Mouse (Mus musculus) limb, embryonic 14.5 days (tissue): ENCODE measurements around the gene Becn1. TPM values are rescaled to one million over a fixed set of nuclear protein-coding genes. Genes with fewer than 3 reads are reported as not detected.
"Not testable (repeated sequence)": the region's sequence is repeated elsewhere in the genome, so short reads cannot be mapped to it uniquely, and the experiment has no call there.

Experiments used
- ATAC-seq: fragments of 200-750 bp; cut with Nextera tagmentation; 2 replicates; pipeline ENCODE4 v1.8.0; 2017; ENCODE audit warnings: low read depth, moderate number of reproducible peaks, moderate TSS enrichment; ENCODE audit not compliant: low FRiP score
- DNase-seq: peaks from one replicate; pipeline ENCODE4 v3.0.0-alpha.2; 2015; ENCODE audit warnings: low spot score
- H3K27ac ChIP-seq: fragments of 300-500 bp; sonication (generic); replicated peaks from 2 replicates; pipeline ENCODE4 v1.5.1; 2014; ENCODE audit warnings: low read depth, mild to moderate bottlenecking, low read length, moderate library complexity, mixed read lengths
- H3K27me3 ChIP-seq: fragments of 300-500 bp; sonication (generic); 2 replicates; pipeline ENCODE4 v1.6.1; 2014; ENCODE audit warnings: low read length, mixed read lengths; ENCODE audit not compliant: control insufficient read depth, insufficient read depth
- H3K36me3 ChIP-seq: fragments of 300-500 bp; sonication (generic); 2 replicates; pipeline ENCODE4 v1.6.1; 2014; ENCODE audit warnings: mild to moderate bottlenecking, low read length, moderate library complexity, mixed read lengths; ENCODE audit not compliant: control insufficient read depth, insufficient read depth
- H3K4me1 ChIP-seq: fragments of 300-500 bp; sonication (generic); 2 replicates; pipeline ENCODE4 v1.6.1; 2014; ENCODE audit warnings: antibody characterized with exemption, low read length, mixed read lengths; ENCODE audit not compliant: control insufficient read depth, insufficient read depth
- H3K4me2 ChIP-seq: fragments of 300-500 bp; sonication (generic); replicated peaks from 2 replicates; pipeline ENCODE4 v1.6.1; 2014; ENCODE audit warnings: low read depth, mild to moderate bottlenecking, low read length, moderate library complexity; ENCODE audit not compliant: severe bottlenecking
- H3K4me3 ChIP-seq: fragments of 300-500 bp; sonication (generic); replicated peaks from 2 replicates; pipeline ENCODE4 v1.5.1; 2014; ENCODE audit warnings: low read length
- H3K9ac ChIP-seq: fragments of 300-500 bp; sonication (generic); 2 replicates; pipeline ENCODE4 v1.6.1; 2014; ENCODE audit warnings: mild to moderate bottlenecking, low read depth, low read length, moderate library complexity; ENCODE audit not compliant: severe bottlenecking
- H3K9me3 ChIP-seq: fragments of 300-500 bp; sonication (generic); 2 replicates; pipeline ENCODE4 v1.6.1; 2016; ENCODE audit warnings: low read length; ENCODE audit not compliant: control insufficient read depth
- POLR2A ChIP-seq: fragments of 200-500 bp; IDR thresholded peaks from 2 replicates; pipeline ENCODE4 v1.8.0; 2012; ENCODE audit warnings: inconsistent platforms, mild to moderate bottlenecking, moderate library complexity, borderline replicate concordance; ENCODE audit not compliant: insufficient read depth, insufficient read length; ENCODE audit errors: extremely low read depth
- WGBS: fragments of 180-500 bp; shearing (Covaris S2); extraction: QIAGEN DNeasy Blood & Tissue Kit; methylation state at CpG from one replicate; pipeline ENCODE4 v1.1.7; 2014; 5-methylcytosine and 5-hydroxymethylcytosine counted together
- polyA plus RNA-seq, 2 experiments: library from polyadenylated mRNA; depleted of rRNA in 1 of 2; stranded (reverse) in 1 of 2; unstranded in 1 of 2; fragments of >200 nt; fragmentation: Nextera tagmentation in 1 of 2; extraction: Ambion mirVana in 1 of 2; gene quantifications; 2 replicates each; pipeline versions ENCODE4 v1.2.1 to v1.2.3; 2012 to 2014

Gene Becn1
- polyA plus RNA-seq, 2 experiments, result 86.5 to 118 TPM

GRCm38 (mm10) chr11:101326147-101326546 is 24.1 kb upstream of the Becn1 start:
- H3K4me3 ChIP-seq, result no peak overlapping the region
- TF ChIP-seq POLR2A, result no peak
- DNase-seq (no peak), ATAC-seq (no peak)
- H3K4me2 ChIP-seq, result no peak overlapping the region
- no peaks in the 10 kb centered on the region for H3K27me3 ChIP-seq
- H3K9me3 ChIP-seq, result no peaks in the 10 kb centered on the region
- 82% methylated on average over 11 of the region's 11 CpGs for WGBS
- H3K36me3 ChIP-seq, result peaks cover 45% of the 10 kb centered on the region
- H3K4me1 ChIP-seq, result no peaks in the 10 kb centered on the region
- H3K9ac ChIP-seq, result no peak overlapping the region
- H3K27ac ChIP-seq, result no peak overlapping the region

DNA sequence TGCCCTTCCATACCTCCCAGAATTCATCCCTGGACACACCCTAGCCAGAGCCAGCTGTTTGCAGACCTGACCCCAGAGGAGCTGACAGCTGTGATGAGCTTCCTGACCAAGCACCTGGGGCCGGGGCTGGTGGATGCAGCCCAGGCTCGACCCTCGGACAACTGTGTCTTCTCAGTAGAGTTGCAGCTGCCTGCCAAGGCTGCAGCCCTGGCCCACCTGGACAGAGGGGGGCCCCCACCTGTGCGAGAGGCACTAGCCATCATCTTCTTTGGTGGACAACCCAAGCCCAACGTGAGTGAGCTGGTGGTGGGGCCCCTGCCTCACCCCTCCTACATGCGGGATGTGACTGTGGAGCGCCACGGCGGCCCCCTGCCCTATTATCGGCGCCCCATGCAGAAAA is 23.1 kb upstream of the Becn1 start:
- not testable (repeated sequence) for H3K4me2 ChIP-seq, DNase-seq, H3K4me1 ChIP-seq, H3K9me3 ChIP-seq, H3K27me3 ChIP-seq, H3K4me3 ChIP-seq, ATAC-seq, H3K9ac ChIP-seq, H3K27ac ChIP-seq
- peaks cover 55% of the 10 kb centered on the region for H3K36me3 ChIP-seq
- WGBS, result 90% methylated on average over 8 of the region's 11 CpGs

DNA sequence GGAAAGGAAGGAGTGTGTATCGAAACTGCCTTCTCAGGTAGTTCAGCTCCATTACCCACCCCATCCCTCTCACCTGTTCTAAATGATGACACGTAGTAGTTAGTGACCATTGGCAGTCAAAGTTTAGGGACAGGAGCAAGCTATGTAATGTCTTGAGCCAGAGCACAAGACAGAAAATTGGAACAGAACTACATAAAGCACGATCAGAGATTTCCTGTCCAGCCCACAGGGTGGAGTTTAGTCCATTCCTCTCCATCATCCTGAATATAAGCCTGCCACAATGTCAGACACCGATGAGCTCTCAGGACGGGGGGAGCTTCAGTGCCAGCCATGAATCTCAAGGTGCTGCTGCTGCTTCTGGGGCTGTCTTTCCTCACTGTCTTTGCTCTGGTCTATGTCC is 22.7 kb upstream of the Becn1 start, which contains the start of gene Aoc2:
Aoc2 (plus strand) TSS at position 301 of the 400 bp plus-strand sequence.
- Histone ChIP-seq H3K27me3 (no peaks in the 10 kb centered on the region), H3K9me3 (no peaks in the 10 kb centered on the region), H3K4me3 (no peak within 1 kb of the TSS), H3K4me2 (no peak within 1 kb of the TSS), H3K27ac (no peak within 1 kb of the TSS), H3K9ac (no peak within 1 kb of the TSS), H3K4me1 (no peaks in the 10 kb centered on the region), H3K36me3 (peaks cover 59% of the 10 kb centered on the region)
- no peak for DNase-seq
- WGBS, result 97% methylated on average over 5 of the region's 5 CpGs
- no peak for TF ChIP-seq POLR2A
- no peak for ATAC-seq

GRCm38 (mm10) chr11:101323609-101324008 is 21.5 kb upstream of the Becn1 start:
- 21% methylated on average over 4 of the region's 4 CpGs for WGBS
- no peak overlapping the region for H3K9ac ChIP-seq
- no peaks in the 10 kb centered on the region for H3K9me3 ChIP-seq
- TF ChIP-seq POLR2A, result no peak
- no peak overlapping the region for H3K4me3 ChIP-seq
- H3K4me2 ChIP-seq, result no peak overlapping the region
- ATAC-seq (no peak), DNase-seq (peak; percentile 75)
- H3K27me3 ChIP-seq, result no peaks in the 10 kb centered on the region
- H3K27ac ChIP-seq, result no peak overlapping the region
- peaks cover 71% of the 10 kb centered on the region for H3K36me3 ChIP-seq
- H3K4me1 ChIP-seq, result no peaks in the 10 kb centered on the region

DNA sequence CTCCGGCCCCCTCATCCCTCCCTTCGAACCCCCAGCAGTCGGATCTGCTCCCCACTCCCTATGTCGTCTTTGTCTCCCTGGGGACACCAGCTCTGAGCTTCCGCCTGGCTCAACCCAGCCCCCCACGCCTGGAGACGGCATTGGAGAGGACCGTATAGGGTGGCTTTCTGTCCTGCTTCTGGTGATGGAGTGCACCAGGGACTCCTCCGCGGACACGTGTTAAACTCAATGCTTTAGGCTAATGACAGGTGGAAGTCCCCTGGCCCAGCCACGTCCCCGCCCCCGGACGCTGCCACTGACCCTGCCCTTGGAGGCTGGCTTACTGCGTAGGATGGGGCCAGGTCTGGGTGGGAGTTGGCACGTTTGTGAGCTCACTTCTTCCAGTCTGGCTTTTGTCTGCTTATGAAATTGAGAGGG is 14.4 kb upstream of the Becn1 start:
- DNase-seq (peak; percentile 21), ATAC-seq (peak; percentile 39; the same call in 1 of the 2 replicates)
- Histone ChIP-seq H3K36me3 (peaks cover 37% of the 10 kb centered on the region), H3K4me1 (peaks cover 7% of the 10 kb centered on the region), H3K27ac (peak overlapping the region; percentile 70), H3K4me2 (peak overlapping the region; percentile 94), H3K9me3 (no peaks in the 10 kb centered on the region), H3K9ac (peak overlapping the region; percentile 88), H3K4me3 (peak overlapping the region; percentile 97), H3K27me3 (no peaks in the 10 kb centered on the region)
- no peak for TF ChIP-seq POLR2A
- WGBS, result 0% methylated on average over 17 of the region's 17 CpGs
